Mouse (Mus musculus) hindbrain, embryonic 16.5 days (tissue): ENCODE measurements around the gene Mark1. TPM values are rescaled to one million over a fixed set of nuclear protein-coding genes. Genes with fewer than 3 reads are reported as not detected.

Experiments
- ATAC-seq: fragments of 200-750 bp; cut with Nextera tagmentation; 2 replicates; pipeline ENCODE4 v1.8.0; 2017; ENCODE audit warnings: moderate TSS enrichment, moderate library complexity
- H3K27ac ChIP-seq: fragments of 300-500 bp; sonication (generic); 2 replicates; pipeline ENCODE4 v1.5.1; 2014; ENCODE audit warnings: low read depth, mild to moderate bottlenecking, control low read depth, low read length, moderate library complexity
- H3K27me3 ChIP-seq: fragments of 300-500 bp; sonication (generic); replicated peaks from 2 replicates; pipeline ENCODE4 v1.6.1; 2014; ENCODE audit warnings: low read length; ENCODE audit not compliant: control insufficient read depth, insufficient read depth
- H3K36me3 ChIP-seq: fragments of 300-500 bp; sonication (generic); 2 replicates; pipeline ENCODE4 v1.6.1; 2014; ENCODE audit warnings: mild to moderate bottlenecking, low read length, moderate library complexity, mixed read lengths; ENCODE audit not compliant: control insufficient read depth, insufficient read depth
- H3K4me1 ChIP-seq: fragments of 300-500 bp; sonication (generic); 2 replicates; pipeline ENCODE4 v1.6.1; 2014; ENCODE audit warnings: low read depth, low read length; ENCODE audit not compliant: control insufficient read depth, insufficient read depth
- H3K4me2 ChIP-seq: fragments of 300-500 bp; sonication (generic); 2 replicates; pipeline ENCODE4 v1.6.1; 2014; ENCODE audit warnings: mild to moderate bottlenecking, low read length, control low read depth, moderate library complexity
- H3K4me3 ChIP-seq: fragments of 300-500 bp; sonication (generic); 2 replicates; pipeline ENCODE4 v1.5.1; 2014; ENCODE audit warnings: mild to moderate bottlenecking, low read length, control low read depth, moderate library complexity
- H3K9ac ChIP-seq: fragments of 300-500 bp; sonication (generic); 2 replicates; pipeline ENCODE4 v1.6.1; 2014; ENCODE audit warnings: low read depth, mild to moderate bottlenecking, control low read depth, low read length, moderate library complexity
- H3K9me3 ChIP-seq: fragments of 300-500 bp; sonication (generic); 2 replicates; pipeline ENCODE4 v1.6.1; 2014; ENCODE audit warnings: mild to moderate bottlenecking, low read length, moderate library complexity; ENCODE audit not compliant: control insufficient read depth
- WGBS: fragments of 180-500 bp; shearing (Covaris S2); extraction: QIAGEN DNeasy Blood & Tissue Kit; methylation state at CpG from one replicate; pipeline ENCODE4 v1.1.7; 2014; 5-methylcytosine and 5-hydroxymethylcytosine counted together
- polyA plus RNA-seq: library from polyadenylated mRNA; unstranded; fragments of >200 nt; fragmentation: Nextera tagmentation; extraction: Ambion mirVana; gene quantifications from 2 replicates; pipeline ENCODE4 v1.2.1, GENCODE M21; 2015

Mark1 gene
- polyA plus RNA-seq, 1 experiment from 2014 or later, result 11.8 TPM

DNA sequence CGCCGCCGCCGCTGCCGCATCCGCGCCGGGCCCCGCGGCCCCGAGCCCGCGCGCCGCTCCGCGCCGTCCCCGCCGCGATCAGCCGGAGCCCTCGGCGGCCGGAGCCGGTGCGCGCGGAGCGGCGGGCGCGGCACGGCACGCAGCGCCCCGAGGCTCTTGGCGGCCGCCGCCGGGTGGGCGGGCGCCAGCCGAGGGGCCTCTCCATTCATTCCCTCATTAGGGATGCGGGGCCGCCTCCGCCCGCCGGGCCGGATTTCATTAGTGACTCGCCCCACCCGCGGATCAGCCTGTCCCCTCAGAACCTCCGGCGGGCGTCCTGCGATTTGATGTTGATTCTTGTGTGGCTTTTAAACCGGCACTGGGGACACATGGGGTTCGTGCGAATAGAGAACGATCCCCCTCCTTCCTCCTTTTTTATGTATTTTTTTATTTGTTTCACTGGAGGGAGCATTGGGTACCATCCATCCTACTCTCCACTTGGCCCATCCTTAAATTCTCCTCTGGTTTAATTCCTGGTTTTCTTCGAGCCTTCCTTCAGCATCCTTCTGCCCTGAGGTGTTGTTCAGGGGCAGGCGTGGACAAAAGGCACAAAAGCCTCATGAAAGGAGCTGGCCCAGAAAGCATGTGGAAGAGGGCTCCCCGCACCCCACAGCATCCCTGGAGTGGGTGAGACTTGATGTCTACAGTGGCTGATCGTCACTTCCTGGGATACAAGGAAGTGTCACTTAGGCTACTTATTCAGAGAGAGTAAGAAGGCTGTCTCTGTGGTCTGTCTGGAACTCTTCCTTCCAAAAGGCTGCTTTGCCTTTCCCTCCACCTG, 620 bp upstream of the Mark1 start:
- H3K36me3 ChIP-seq, result no peaks in the 10 kb centered on the region
- H3K4me2 ChIP-seq, result peak overlapping the region; percentile 65
- under 1% methylated on average over 31 of the region's 65 CpGs for WGBS
- peaks cover 9% of the 10 kb centered on the region for H3K4me1 ChIP-seq
- peak overlapping the region; percentile 97 for H3K9ac ChIP-seq
- peak overlapping the region; percentile 87 for H3K4me3 ChIP-seq
- ATAC-seq, result peak; percentile 72
- peak overlapping the region; percentile 93 for H3K27ac ChIP-seq
- no peaks in the 10 kb centered on the region for H3K9me3 ChIP-seq
- no peaks in the 10 kb centered on the region for H3K27me3 ChIP-seq

DNA sequence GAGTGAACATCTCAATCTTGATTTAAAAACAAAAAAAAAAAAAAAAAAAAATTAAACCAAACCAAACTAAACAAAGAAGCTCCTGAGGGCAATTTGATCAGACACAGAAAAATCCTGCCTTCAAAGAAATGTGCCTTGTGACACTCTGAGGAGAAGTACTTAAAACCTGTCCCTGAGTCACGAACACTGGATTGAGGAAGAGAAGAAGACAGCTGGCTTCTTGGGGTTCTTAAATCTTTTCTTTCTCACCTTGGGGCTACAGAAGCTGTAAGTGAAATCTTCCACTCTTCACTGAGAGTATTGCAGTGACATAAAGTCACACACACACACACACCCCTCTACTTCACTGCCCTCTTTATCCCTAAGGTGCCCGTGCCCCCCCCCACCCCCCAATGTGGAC, 739 bp downstream of the Mark1 start:
- 5% methylated on average over 2 of the region's 2 CpGs for WGBS
- Histone ChIP-seq H3K9ac (peak overlapping the region; percentile 97), H3K4me2 (peak overlapping the region; percentile 65), H3K36me3 (no peaks in the 10 kb centered on the region), H3K4me1 (peaks cover 9% of the 10 kb centered on the region), H3K27ac (peak overlapping the region; percentile 93; the same call in 1 of the 2 replicates), H3K4me3 (peak overlapping the region; percentile 87), H3K9me3 (no peaks in the 10 kb centered on the region), H3K27me3 (no peaks in the 10 kb centered on the region)
- ATAC-seq, result peak; percentile 15; the same call in 1 of the 2 replicates

DNA sequence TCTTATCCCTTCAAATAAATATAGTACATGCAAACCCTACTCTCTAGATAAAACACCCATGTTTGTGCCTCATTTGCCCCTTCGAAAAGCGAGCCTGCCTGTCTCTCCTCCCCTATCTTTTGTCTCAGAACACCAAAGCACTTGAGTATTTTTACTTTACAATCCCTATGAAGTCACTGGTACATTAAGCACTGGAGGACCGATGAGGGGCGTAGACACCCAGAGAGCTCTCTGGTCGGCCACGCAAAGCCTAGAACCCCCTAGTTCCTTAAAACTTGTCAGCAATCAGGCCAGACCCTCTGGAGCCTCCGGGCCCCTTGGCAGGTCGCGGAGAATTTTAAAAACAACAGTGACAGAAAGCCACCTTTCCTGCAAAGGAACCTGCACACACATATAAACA, 1.2 kb downstream of the Mark1 start:
- peaks cover 9% of the 10 kb centered on the region for H3K4me1 ChIP-seq
- peak overlapping the region; percentile 65 for H3K4me2 ChIP-seq
- H3K9me3 ChIP-seq, result no peaks in the 10 kb centered on the region
- H3K36me3 ChIP-seq, result no peaks in the 10 kb centered on the region
- H3K27me3 ChIP-seq, result no peaks in the 10 kb centered on the region
- peak overlapping the region; percentile 87 for H3K4me3 ChIP-seq
- peak overlapping the region; percentile 55 for H3K9ac ChIP-seq
- ATAC-seq, result no peak
- H3K27ac ChIP-seq, result peak overlapping the region; percentile 16
- whole genome bisulfite sequencing, result 15% methylated on average over 9 of the region's 9 CpGs

GRCm38 (mm10) chr1:184997466-184997865, 1.9 kb downstream of the Mark1 start:
- Histone ChIP-seq H3K4me1 (peaks cover 9% of the 10 kb centered on the region), H3K4me3 (peak overlapping the region; percentile 87), H3K27ac (peak overlapping the region; percentile 19), H3K9ac (peak overlapping the region; percentile 55), H3K9me3 (no peaks in the 10 kb centered on the region), H3K36me3 (no peaks in the 10 kb centered on the region), H3K4me2 (peak overlapping the region; percentile 65), H3K27me3 (no peaks in the 10 kb centered on the region)
- 16% methylated on average over 11 of the region's 11 CpGs for WGBS
- 0 out of 2 replicates have a peak, but pooled peaks have one; percentile 15 for ATAC-seq

DNA sequence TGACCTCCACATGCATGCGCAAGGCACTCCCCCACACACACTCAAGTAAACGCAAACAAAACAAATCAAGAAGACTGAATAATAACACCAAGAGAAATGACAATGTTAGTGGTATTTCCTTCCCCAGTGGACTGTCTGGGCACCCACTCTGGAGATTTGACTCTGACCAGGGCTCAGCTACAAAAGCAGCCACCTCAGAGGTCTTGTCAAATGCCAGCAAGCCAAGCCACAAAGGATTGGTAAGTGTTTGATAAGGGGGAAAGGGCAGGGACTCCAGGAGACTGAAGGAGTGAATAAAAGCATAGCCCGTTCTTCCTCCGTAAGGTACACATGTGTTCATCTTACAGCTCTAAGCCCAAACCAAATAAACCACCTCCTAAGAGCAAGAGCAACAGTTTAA, 4.0 kb downstream of the Mark1 start:
- Histone ChIP-seq H3K4me2 (no peak overlapping the region), H3K27ac (no peak overlapping the region), H3K4me1 (peaks cover 7% of the 10 kb centered on the region), H3K36me3 (no peaks in the 10 kb centered on the region), H3K4me3 (no peak overlapping the region), H3K9ac (no peak overlapping the region), H3K9me3 (no peaks in the 10 kb centered on the region), H3K27me3 (no peaks in the 10 kb centered on the region)
- 70% methylated on average over 4 of the region's 4 CpGs for WGBS
- no peak for ATAC-seq

DNA sequence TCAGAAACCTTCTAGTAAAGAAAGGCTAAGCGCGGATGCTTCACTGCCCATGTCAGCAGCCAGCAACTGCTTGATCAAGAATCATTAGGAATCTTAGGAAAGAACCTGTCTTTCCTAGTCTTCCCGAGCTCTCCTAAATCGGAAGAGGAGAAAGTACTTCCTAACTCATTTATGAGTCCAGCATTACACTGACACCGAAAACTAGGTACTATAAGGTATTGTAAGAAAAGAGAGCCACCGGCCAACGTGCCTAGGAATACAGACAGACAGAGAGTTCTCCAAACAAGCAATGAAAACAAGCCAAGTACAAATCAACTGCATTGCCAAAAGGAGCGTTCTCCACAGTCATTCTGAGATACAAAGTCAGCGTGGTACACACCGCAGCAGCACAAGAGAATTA, 8.2 kb downstream of the Mark1 start:
- 85% methylated on average over 10 of the region's 10 CpGs for WGBS
- Histone ChIP-seq H3K36me3 (no peaks in the 10 kb centered on the region), H3K4me3 (no peak overlapping the region), H3K27ac (no peak overlapping the region), H3K4me2 (no peak overlapping the region), H3K4me1 (peaks cover 7% of the 10 kb centered on the region; the same call in 1 of the 2 replicates), H3K9ac (no peak overlapping the region), H3K9me3 (no peaks in the 10 kb centered on the region), H3K27me3 (no peaks in the 10 kb centered on the region)
- no peak for ATAC-seq

DNA sequence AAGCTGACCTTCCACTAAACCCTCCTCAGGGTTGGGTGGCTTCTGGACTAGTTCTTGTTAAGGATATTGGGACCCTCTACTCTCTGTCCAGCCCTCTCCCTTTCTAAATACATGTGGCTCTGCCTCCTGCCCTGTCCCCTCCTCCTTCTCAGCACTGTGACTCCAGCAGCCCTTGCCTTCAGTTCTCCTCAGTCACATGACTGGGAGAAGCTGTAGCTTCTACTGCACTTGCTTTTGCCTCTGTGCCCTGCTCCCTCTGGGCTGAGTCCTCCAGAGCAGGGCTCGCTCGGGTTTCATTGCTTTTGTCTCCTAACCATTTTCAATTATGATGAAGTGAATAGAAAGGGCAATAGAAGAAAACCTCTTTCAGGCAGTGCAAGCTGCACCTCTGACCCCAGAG, 12.6 kb downstream of the Mark1 start:
- H3K4me2 ChIP-seq, result no peak overlapping the region
- no peak overlapping the region for H3K27ac ChIP-seq
- H3K9ac ChIP-seq, result no peak overlapping the region
- H3K4me1 ChIP-seq, result peaks cover 7% of the 10 kb centered on the region; the same call in 1 of the 2 replicates
- no peaks in the 10 kb centered on the region for H3K36me3 ChIP-seq
- ATAC-seq, result no peak
- no peak overlapping the region for H3K4me3 ChIP-seq
- H3K9me3 ChIP-seq, result no peaks in the 10 kb centered on the region
- WGBS, result 13% methylated on average over 2 of the region's 2 CpGs
- no peaks in the 10 kb centered on the region for H3K27me3 ChIP-seq

GRCm38 (mm10) chr1:184984723-184985122, 14.6 kb downstream of the Mark1 start:
- Histone ChIP-seq H3K27me3 (no peaks in the 10 kb centered on the region), H3K9me3 (no peaks in the 10 kb centered on the region), H3K36me3 (no peaks in the 10 kb centered on the region), H3K27ac (no peak overlapping the region), H3K4me3 (no peak overlapping the region), H3K4me2 (no peak overlapping the region), H3K4me1 (peaks cover 7% of the 10 kb centered on the region; the same call in 1 of the 2 replicates), H3K9ac (no peak overlapping the region)
- WGBS, result 77% methylated on average over 2 of the region's 2 CpGs
- ATAC-seq, result no peak

- no peak overlapping the region for H3K27ac ChIP-seq
- no peak overlapping the region for H3K9ac ChIP-seq
- H3K4me2 ChIP-seq, result no peak overlapping the region
- H3K9me3 ChIP-seq, result no peaks in the 10 kb centered on the region
- no peaks in the 10 kb centered on the region for H3K36me3 ChIP-seq
- no peak overlapping the region for H3K4me3 ChIP-seq
- H3K4me1 ChIP-seq, result peaks cover 7% of the 10 kb centered on the region; the same call in 1 of the 2 replicates
- 42% methylated on average over 3 of the region's 3 CpGs for WGBS
- no peaks in the 10 kb centered on the region for H3K27me3 ChIP-seq
- no peak for ATAC-seq
These were observed 15.6 kb downstream of the Mark1 start for GRCm38 (mm10) chr1:184983751-184984150.
